Mouse (Mus musculus) kidney, postnatal 0 days (tissue): Measurements from ENCODE around the gene Anp32e. TPM values are rescaled to one million over a fixed set of nuclear protein-coding genes. Genes with fewer than 3 reads are reported as not detected.
"Not testable (repeated sequence)": the region's sequence is repeated elsewhere in the genome, so short reads cannot be mapped to it uniquely, and the experiment has no call there.

Experiments used
- ATAC-seq: fragments of 200-750 bp; cut with Nextera tagmentation; replicated peaks from 2 replicates; pipeline ENCODE4 v1.8.0; 2017; ENCODE audit warnings: low read depth, moderate number of reproducible peaks, moderate TSS enrichment, moderate library complexity; ENCODE audit not compliant: low FRiP score
- DNase-seq: peaks from one replicate; pipeline ENCODE4 v3.0.0-alpha.2; 2016; ENCODE audit warnings: low spot score
- H3K27ac ChIP-seq: fragments of 300-500 bp; sonication (generic); 2 replicates; pipeline ENCODE4 v1.5.1; 2014; ENCODE audit warnings: mild to moderate bottlenecking
- H3K27me3 ChIP-seq: fragments of 300-500 bp; sonication (generic); 2 replicates; pipeline ENCODE4 v1.6.1; 2014; ENCODE audit warnings: low read length, mixed read lengths; ENCODE audit not compliant: insufficient read depth
- H3K36me3 ChIP-seq: fragments of 300-500 bp; sonication (generic); 2 replicates; pipeline ENCODE4 v1.6.1; 2014; ENCODE audit warnings: low read length, mixed read lengths; ENCODE audit not compliant: insufficient read depth
- H3K4me1 ChIP-seq: fragments of 300-500 bp; sonication (generic); replicated peaks from 2 replicates; pipeline ENCODE4 v1.6.1; 2014; ENCODE audit warnings: antibody characterized with exemption, low read length, mixed read lengths; ENCODE audit not compliant: insufficient read depth
- H3K4me2 ChIP-seq: fragments of 300-500 bp; sonication (generic); 2 replicates; pipeline ENCODE4 v1.6.1; 2014; ENCODE audit warnings: mild to moderate bottlenecking, low read length, moderate library complexity, mixed read lengths
- H3K4me3 ChIP-seq: fragments of 300-500 bp; sonication (generic); replicated peaks from 2 replicates; pipeline ENCODE4 v1.5.1; 2014; ENCODE audit warnings: low read depth, low read length
- H3K9ac ChIP-seq: fragments of 300-500 bp; sonication (generic); 2 replicates; pipeline ENCODE4 v1.6.1; 2014; ENCODE audit warnings: low read depth, low read length
- H3K9me3 ChIP-seq: fragments of 300-500 bp; sonication (generic); replicated peaks from 2 replicates; pipeline ENCODE4 v1.6.1; 2016; ENCODE audit warnings: low read length, inconsistent platforms, mixed read lengths
- CTCF ChIP-seq: IDR thresholded peaks from 2 replicates; pipeline ENCODE4 v1.5.1; 2016; ENCODE audit warnings: antibody characterized with exemption, low read depth, mild to moderate bottlenecking, moderate library complexity
- WGBS: fragments of 180-500 bp; shearing (Covaris S2); extraction: QIAGEN DNeasy Blood & Tissue Kit; methylation state at CpG from one replicate; pipeline ENCODE4 v1.1.7; 2014; 5-methylcytosine and 5-hydroxymethylcytosine counted together
- polyA plus RNA-seq: library from polyadenylated mRNA; unstranded; fragments of >200 nt; fragmentation: Nextera tagmentation; extraction: Ambion mirVana; gene quantifications from 2 replicates; pipeline ENCODE4 v1.2.1, GENCODE M21; 2015

Anp32e gene
- polyA plus RNA-seq, 1 experiment from 2014 or later: 128 TPM

GRCm38 (mm10) chr3:95894317-95895160 lies 34.5 kb upstream of the Anp32e start:
- peak overlapping the region; percentile 82 for H3K27ac ChIP-seq
- H3K9ac ChIP-seq: peak overlapping the region; percentile 64
- DNase-seq (peak; percentile 86), ATAC-seq (peak; percentile 25; the same call in 1 of the 2 replicates)
- H3K4me2 ChIP-seq: peak overlapping the region; percentile 71
- 7% methylated on average over 15 of the region's 16 CpGs for WGBS
- no peaks in the 10 kb centered on the region for H3K36me3 ChIP-seq
- TF ChIP-seq CTCF: no peak
- no peaks in the 10 kb centered on the region for H3K27me3 ChIP-seq
- peak overlapping the region; percentile 50 for H3K4me3 ChIP-seq
- peaks cover 22% of the 10 kb centered on the region for H3K4me1 ChIP-seq
- no peaks in the 10 kb centered on the region for H3K9me3 ChIP-seq

GRCm38 (mm10) chr3:95895501-95895900 lies 33.5 kb upstream of the Anp32e start:
- H3K27ac ChIP-seq: not testable (repeated sequence)

GRCm38 (mm10) chr3:95899800-95900524 lies 29.1 kb upstream of the Anp32e start:
- no peaks in the 10 kb centered on the region for H3K27me3 ChIP-seq
- no peaks in the 10 kb centered on the region for H3K9me3 ChIP-seq
- 67% methylated on average over 13 of the region's 13 CpGs for WGBS
- ATAC-seq: no peak
- H3K4me2 ChIP-seq: no peak overlapping the region
- no peak overlapping the region for H3K27ac ChIP-seq
- DNase-seq: no peak
- H3K9ac ChIP-seq: no peak overlapping the region
- no peak for TF ChIP-seq CTCF
- H3K36me3 ChIP-seq: no peaks in the 10 kb centered on the region
- peaks cover 6% of the 10 kb centered on the region; the same call in 1 of the 2 replicates for H3K4me1 ChIP-seq
- no peak overlapping the region for H3K4me3 ChIP-seq

More at GRCm38 (mm10) chr3:95895501-95895900, 33.5 kb upstream of the Anp32e start:
- 81% methylated on average over 7 of the region's 7 CpGs for WGBS
- peaks cover 20% of the 10 kb centered on the region for H3K4me1 ChIP-seq
- H3K4me2 ChIP-seq: 0 out of 2 replicates have a peak overlapping the region, but pooled peaks have one; percentile 71
- not testable (repeated sequence) for H3K9me3 ChIP-seq, H3K36me3 ChIP-seq, DNase-seq, ATAC-seq, H3K27me3 ChIP-seq, H3K9ac ChIP-seq, H3K4me3 ChIP-seq

- Histone ChIP-seq H3K4me2 (no peak overlapping the region), H3K27me3 (no peaks in the 10 kb centered on the region), H3K4me1 (peaks cover 13% of the 10 kb centered on the region), H3K36me3 (no peaks in the 10 kb centered on the region), H3K9me3 (no peaks in the 10 kb centered on the region), H3K9ac (no peak overlapping the region), H3K4me3 (no peak overlapping the region), H3K27ac (no peak overlapping the region)
- 30% methylated on average over 9 of the region's 9 CpGs for WGBS
- DNase-seq (no peak), ATAC-seq (no peak)
- TF ChIP-seq CTCF: no peak
Measured at GRCm38 (mm10) chr3:95901616-95902372, 27.3 kb upstream of the Anp32e start.

- H3K27me3 ChIP-seq: no peaks in the 10 kb centered on the region
- H3K4me2 ChIP-seq: no peak overlapping the region
- 0 out of 2 replicates have a peak overlapping the region, but pooled peaks have one; percentile 13 for H3K27ac ChIP-seq
Measured at GRCm38 (mm10) chr3:95902373-95902625, 26.7 kb upstream of the Anp32e start.

GRCm38 (mm10) chr3:95902643-95903042 lies 26.4 kb upstream of the Anp32e start:
- DNase-seq (no peak), ATAC-seq (no peak)
- no peak for TF ChIP-seq CTCF
- Histone ChIP-seq H3K27ac (0 out of 2 replicates have a peak overlapping the region, but pooled peaks have one; percentile 13), H3K36me3 (no peaks in the 10 kb centered on the region), H3K9me3 (no peaks in the 10 kb centered on the region), H3K9ac (no peak overlapping the region), H3K27me3 (no peaks in the 10 kb centered on the region), H3K4me3 (no peak overlapping the region), H3K4me2 (no peak overlapping the region), H3K4me1 (peaks cover 13% of the 10 kb centered on the region)
- WGBS: 30% methylated on average over 6 of the region's 6 CpGs

More at GRCm38 (mm10) chr3:95902373-95902625, 26.7 kb upstream of the Anp32e start:
- H3K9ac ChIP-seq: no peak overlapping the region
- H3K4me3 ChIP-seq: no peak overlapping the region
- DNase-seq: no peak
- ATAC-seq: no peak
- no peaks in the 10 kb centered on the region for H3K9me3 ChIP-seq
- TF ChIP-seq CTCF: no peak
- no peaks in the 10 kb centered on the region for H3K36me3 ChIP-seq
- H3K4me1 ChIP-seq: peaks cover 13% of the 10 kb centered on the region
